Comparison of ENCODE assay signal across 21 mouse cellular contexts in the genomic region with DNA sequence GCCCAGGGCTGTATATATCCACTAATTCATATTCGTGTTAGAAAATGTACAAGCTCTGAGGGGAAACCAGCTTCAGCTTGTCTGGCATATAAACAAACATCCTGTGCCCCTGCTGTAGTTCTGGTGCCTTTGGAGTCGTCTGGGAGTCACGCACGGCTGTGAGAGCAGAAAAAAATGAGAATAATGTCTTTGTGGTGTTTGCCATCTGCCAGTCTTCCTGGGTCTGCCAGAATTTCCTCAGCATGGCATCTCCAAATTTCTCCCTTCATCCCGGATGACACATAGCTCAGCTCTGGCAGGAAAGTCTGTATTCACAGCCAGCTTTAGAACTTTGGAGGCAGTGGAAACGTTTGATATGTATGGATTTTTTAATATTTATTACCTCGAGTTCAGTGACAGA. TPM values are rescaled to one million over a fixed set of nuclear protein-coding genes. Genes with fewer than 3 reads are reported as not detected.
DNase-seq lines count a peak whose midpoint lies in the region; ATAC-seq and TF ChIP-seq lines count a peak whose summit lies in the region.
"Had no signal": no experiment of that assay in that cellular context is flagged by ENCODE, and none has a peak within 500 bp of the region (broad histone marks: within the 10 kb centered on the region; RNA-seq: fewer than 3 reads in every experiment).

No protein-coding gene starts in this region.

- H3K36me3 ChIP-seq in hindbrain, embryonic 15.5 days: no peaks in the 10 kb centered on the region
- H3K36me3 ChIP-seq in hindbrain, embryonic 13.5 days: no peaks in the 10 kb centered on the region
- H3K36me3 ChIP-seq in kidney, adult 2 months (ENCODE audit: control insufficient read depth, insufficient read depth, low read length): no peaks in the 10 kb centered on the region
- H3K36me3 ChIP-seq: embryonic facial prominence, embryonic 10.5 days; heart, embryonic 13.5 days; limb, embryonic 15.5 days; midbrain, embryonic 15.5 days; stomach, embryonic 15.5 days had no signal

- no peak overlapping the region for H3K9ac ChIP-seq in hindbrain, embryonic 15.5 days
- H3K9ac ChIP-seq in hindbrain, embryonic 13.5 days: no peak overlapping the region
- H3K9ac ChIP-seq: heart, embryonic 13.5 days; limb, embryonic 15.5 days; lung, embryonic 14.5 days; midbrain, embryonic 15.5 days; stomach, embryonic 15.5 days had no signal

- DNase-seq in right cerebral cortex, adult 18-20 months: peak; percentile 7
- DNase-seq in right cerebral cortex, postnatal 25 days: no peak
- peak; percentile 65 to 71 for DNase-seq in cerebellum, postnatal 10 days
- DNase-seq in telencephalon, adult 2 months (ENCODE audit: low read depth, low spot score): peak; percentile 38
- DNase-seq in kidney, adult 2 months: no peak
- no peak for DNase-seq in retina, embryonic 14.5 days (ENCODE audit: low spot score)
- DNase-seq: adrenal gland, postnatal 10 days; heart, postnatal 4 days; kidney, adult 18-20 months; kidney, postnatal 25 days; lung, embryonic 14.5 days; thymus, postnatal 14 days had no signal

- 56% methylated on average over 7 of the region's 7 CpGs for WGBS in hindbrain, embryonic 15.5 days
- 65% methylated on average over 7 of the region's 7 CpGs for WGBS in hindbrain, embryonic 13.5 days
- WGBS in kidney, adult 2 months: 72% methylated on average over 7 of the region's 7 CpGs

- no peak; the same call in 1 of the 2 replicates for ATAC-seq in hindbrain, embryonic 15.5 days (ENCODE audit: low FRiP score, low read depth)
- ATAC-seq in hindbrain, embryonic 13.5 days (ENCODE audit: low FRiP score): no peak
- ATAC-seq: midbrain, embryonic 15.5 days had no signal

- H3K27ac ChIP-seq in hindbrain, embryonic 15.5 days (replicated peaks): 0 out of 2 replicates have a peak overlapping the region, but pooled peaks have one; percentile 14
- no peak overlapping the region for H3K27ac ChIP-seq in hindbrain, embryonic 13.5 days
- H3K27ac ChIP-seq in kidney, adult 2 months (ENCODE audit: insufficient read depth, low read depth, low read length): no peak overlapping the region
- H3K27ac ChIP-seq: embryonic facial prominence, embryonic 10.5 days; heart, embryonic 13.5 days; limb, embryonic 15.5 days; macrophage; midbrain, embryonic 15.5 days; stomach, embryonic 15.5 days had no signal

- no peak for TF ChIP-seq CTCF in kidney, adult 2 months (conservative IDR thresholded peaks at IDR 0.05; ENCODE audit: insufficient read depth, insufficient read length, low read depth, low read length)

- TF ChIP-seq POLR2A in kidney, adult 2 months (IDR thresholded peaks at IDR 0.05; ENCODE audit: low read depth, low read length): no peak

- H3K9me3 ChIP-seq in hindbrain, embryonic 15.5 days: no peaks in the 10 kb centered on the region
- H3K9me3 ChIP-seq in hindbrain, embryonic 13.5 days: no peaks in the 10 kb centered on the region
- H3K9me3 ChIP-seq: embryonic facial prominence, embryonic 10.5 days; heart, embryonic 13.5 days; limb, embryonic 15.5 days; midbrain, embryonic 15.5 days; stomach, embryonic 15.5 days had no signal

- no peak overlapping the region for H3K4me2 ChIP-seq in hindbrain, embryonic 15.5 days
- H3K4me2 ChIP-seq in hindbrain, embryonic 13.5 days: no peak overlapping the region
- H3K4me2 ChIP-seq: heart, embryonic 13.5 days; limb, embryonic 15.5 days; lung, embryonic 14.5 days; midbrain, embryonic 15.5 days; stomach, embryonic 15.5 days had no signal

- H3K4me3 ChIP-seq in hindbrain, embryonic 15.5 days: no peak overlapping the region
- no peak overlapping the region for H3K4me3 ChIP-seq in hindbrain, embryonic 13.5 days
- no peak overlapping the region for H3K4me3 ChIP-seq in kidney, adult 2 months (ENCODE audit: insufficient read depth, low read depth, low read length)
- H3K4me3 ChIP-seq: embryonic facial prominence, embryonic 10.5 days; erythroblast, embryonic 14.5 days; heart, embryonic 13.5 days; limb, embryonic 15.5 days; midbrain, embryonic 15.5 days; stomach, embryonic 15.5 days had no signal

- no peaks in the 10 kb centered on the region for H3K27me3 ChIP-seq in hindbrain, embryonic 15.5 days
- no peaks in the 10 kb centered on the region for H3K27me3 ChIP-seq in hindbrain, embryonic 13.5 days
- H3K27me3 ChIP-seq in kidney, adult 2 months (replicated peaks; ENCODE audit: control insufficient read depth, insufficient read depth, low read length): no peaks in the 10 kb centered on the region
- H3K27me3 ChIP-seq: heart, embryonic 13.5 days; limb, embryonic 15.5 days; midbrain, embryonic 15.5 days; stomach, embryonic 15.5 days had no signal

- H3K4me1 ChIP-seq in hindbrain, embryonic 15.5 days (replicated peaks): no peaks in the 10 kb centered on the region
- 0 out of 2 replicates have a peak, but pooled peaks cover 3% of the 10 kb centered on the region for H3K4me1 ChIP-seq in hindbrain, embryonic 13.5 days (replicated peaks)
- no peaks in the 10 kb centered on the region for H3K4me1 ChIP-seq in kidney, adult 2 months (ENCODE audit: control insufficient read depth, insufficient read depth, low read length)
- H3K4me1 ChIP-seq: embryonic facial prominence, embryonic 10.5 days; heart, embryonic 13.5 days; limb, embryonic 15.5 days; midbrain, embryonic 15.5 days; stomach, embryonic 15.5 days had no signal

RNA-seq across cellular contexts. Expression of gene Nmur2, which starts 13.6 kb away (rescaled TPM):
- 0.29 and 0.42 TPM in 2 replicates for polyA plus RNA-seq in hindbrain, embryonic 15.5 days (2015; fragmentation: Nextera tagmentation; extraction: Ambion mirVana)
- polyA plus RNA-seq in hindbrain, embryonic 13.5 days (2015; fragmentation: Nextera tagmentation; extraction: Ambion mirVana): 0.23 and 0.26 TPM in 2 replicates
- polyA plus RNA-seq in kidney, adult 2 months (2012; rRNA removed): not detected in 2 replicates
- polyA plus RNA-seq: embryonic facial prominence, embryonic 10.5 days; erythroblast, embryonic 14.5 days; heart, embryonic 13.5 days; limb, embryonic 15.5 days; lung, embryonic 14.5 days; macrophage had no signal

Comparison
In these comparisons a context has a peak if more than half of its experiments do, and no peak if none do; other contexts are left out.
1. DNase-seq: peak in right cerebral cortex, adult 18-20 months (single experiment), cerebellum, postnatal 10 days (2 of 2) and telencephalon, adult 2 months (single experiment); none in right cerebral cortex, postnatal 25 days (single experiment), kidney, adult 2 months (single experiment) and retina, embryonic 14.5 days (single experiment).